Mouse (Mus musculus) liver, adult 2 months (tissue): Measurements from ENCODE around the gene Tcn2. TPM values are rescaled to one million over a fixed set of nuclear protein-coding genes. Genes with fewer than 3 reads are reported as not detected.
"Not testable (repeated sequence)": the region's sequence is repeated elsewhere in the genome, so short reads cannot be mapped to it uniquely, and the experiment has no call there.

ENCODE experiments used
- DNase-seq: peaks from one replicate; pipeline ENCODE4 v3.0.0-alpha.2; 2011; ENCODE audit warnings: low read depth, low spot score; ENCODE audit errors: extremely low read depth
- H3K27ac ChIP-seq: fragments of 200-500 bp; replicated peaks from 2 replicates; pipeline ENCODE4 v1.5.1; 2012; ENCODE audit warnings: low read depth, mild to moderate bottlenecking, control low read depth, inconsistent platforms, low read length; ENCODE audit not compliant: insufficient read depth
- H3K27me3 ChIP-seq: fragments of 200-500 bp; 2 replicates; pipeline ENCODE4 v1.6.1; 2012; ENCODE audit warnings: mild to moderate bottlenecking, moderate library complexity, low read length, inconsistent platforms; ENCODE audit not compliant: control insufficient read depth, insufficient read depth
- H3K36me3 ChIP-seq: fragments of 200-500 bp; 2 replicates; pipeline ENCODE4 v1.6.1; 2012; ENCODE audit warnings: low read length, inconsistent platforms; ENCODE audit not compliant: control insufficient read depth, insufficient read depth
- H3K4me1 ChIP-seq: fragments of 200-500 bp; 2 replicates; pipeline ENCODE4 v1.6.1; 2011; ENCODE audit warnings: low read length; ENCODE audit not compliant: control insufficient read depth, insufficient read depth
- H3K4me3 ChIP-seq: fragments of 200-500 bp; 2 replicates; pipeline ENCODE4 v1.5.1; 2011; ENCODE audit warnings: low read depth, mild to moderate bottlenecking, control low read depth, low read length, moderate library complexity; ENCODE audit not compliant: insufficient read depth
- H3K79me2 ChIP-seq: fragments of 200-500 bp; 2 replicates; pipeline ENCODE4 v1.6.1; 2012; ENCODE audit warnings: inconsistent platforms, mild to moderate bottlenecking, low read length, moderate library complexity; ENCODE audit not compliant: control insufficient read depth, insufficient read depth
- H3K9ac ChIP-seq: fragments of 200-500 bp; 2 replicates; pipeline ENCODE4 v1.6.1; 2012; ENCODE audit warnings: low read depth, mild to moderate bottlenecking, control low read depth, inconsistent platforms, low read length
- CTCF ChIP-seq: fragments of 200-500 bp; IDR thresholded peaks from 2 replicates; pipeline ENCODE4 v1.5.1; 2011; ENCODE audit warnings: low read depth, low read length, control low read depth
- POLR2A ChIP-seq: fragments of 200-500 bp; IDR thresholded peaks from 2 replicates; pipeline ENCODE4 v1.6.1; 2011; ENCODE audit warnings: low read length, control low read depth; ENCODE audit not compliant: insufficient read depth; ENCODE audit errors: extremely low read depth
- WGBS: fragments of 180-500 bp; shearing (Covaris S2); methylation state at CpG from one replicate; pipeline ENCODE4 v1.1.7; 2018; 5-methylcytosine and 5-hydroxymethylcytosine counted together
- polyA plus RNA-seq: library from polyadenylated mRNA; depleted of rRNA; stranded (reverse); fragments of >200 nt; gene quantifications from 2 replicates; pipeline ENCODE4 v1.2.3, GENCODE M21; 2012
- total RNA-seq: library from RNA; depleted of rRNA; stranded (reverse); fragments of >200 nt; gene quantifications from 2 replicates; pipeline ENCODE4 v1.2.3, GENCODE M21; 2014

The Tcn2 gene
- total and polyA plus RNA-seq, 2 experiments = 101 to 211 TPM

GRCm38 (mm10) chr11:3914109-3914840 lies 17.7 kb downstream of the Tcn2 start, which contains the start of gene Slc35e4:
Gene Slc35e4, minus strand, starts transcription at chr11:3914664.
- peak; percentile 61 for DNase-seq
- Histone ChIP-seq H3K4me1 (peaks cover 3% of the 10 kb centered on the region; the same call in 1 of the 2 replicates), H3K27me3 (peaks cover 5% of the 10 kb centered on the region), H3K27ac (no peak within 1 kb of the TSS), H3K79me2 (no peaks in the 10 kb centered on the region), H3K36me3 (peaks cover 3% of the 10 kb centered on the region; the same call in 1 of the 2 replicates), H3K9ac (peak within 1 kb of the TSS; percentile 32), H3K4me3 (peak within 1 kb of the TSS; percentile 58)
- no peak for TF ChIP-seq POLR2A
- peak; percentile 92 for TF ChIP-seq CTCF
- 2% methylated on average over 28 of the region's 28 CpGs for WGBS

DNA sequence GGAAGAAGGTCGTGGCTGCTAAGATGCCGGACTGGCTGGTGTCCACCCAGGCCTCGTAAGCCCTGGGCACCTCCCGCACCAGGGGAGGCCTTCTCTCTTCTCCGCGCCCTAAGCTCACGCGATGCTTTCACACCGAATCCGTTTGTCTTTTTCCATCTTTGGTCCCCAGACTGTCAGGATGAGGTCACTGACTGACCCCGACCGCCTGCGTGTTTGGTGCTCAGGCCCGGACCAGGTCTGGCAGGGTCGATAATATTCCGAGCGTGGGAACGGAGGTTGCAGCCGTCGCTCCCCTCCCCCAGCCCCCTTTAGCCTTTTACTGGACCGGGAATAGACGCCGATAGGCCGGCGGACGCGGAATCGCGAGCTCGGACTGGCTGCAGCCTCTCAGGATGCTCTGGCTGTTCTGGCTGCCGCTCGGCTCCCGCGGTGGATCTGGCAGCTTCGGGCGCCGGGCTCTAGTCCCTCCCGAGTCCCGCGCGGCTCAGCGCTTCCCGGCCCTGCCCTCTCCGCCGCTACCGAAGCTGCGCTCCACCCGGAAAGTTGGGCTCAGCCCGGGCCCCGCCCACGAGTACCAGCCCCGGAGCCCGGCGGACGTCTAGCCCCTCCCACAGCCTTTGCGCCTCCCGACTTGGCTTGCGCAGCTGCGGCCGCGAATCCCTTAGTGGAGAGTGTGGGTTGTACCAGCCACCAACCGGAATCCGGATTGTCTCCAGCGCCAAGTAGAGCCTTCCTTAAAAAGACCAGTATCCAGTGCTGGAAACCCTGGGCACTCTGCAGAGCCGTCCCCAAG lies 18.4 kb downstream of the Tcn2 start:
- Histone ChIP-seq H3K36me3 (no peaks in the 10 kb centered on the region), H3K27ac (no peak overlapping the region), H3K4me3 (peak overlapping the region; percentile 58), H3K9ac (peak overlapping the region; percentile 32), H3K4me1 (peaks cover 3% of the 10 kb centered on the region; the same call in 1 of the 2 replicates), H3K79me2 (no peaks in the 10 kb centered on the region), H3K27me3 (peaks cover 5% of the 10 kb centered on the region)
- peak; percentile 66 for DNase-seq
- TF ChIP-seq CTCF = no peak
- no peak for TF ChIP-seq POLR2A
- WGBS = 2% methylated on average over 65 of the region's 65 CpGs

DNA sequence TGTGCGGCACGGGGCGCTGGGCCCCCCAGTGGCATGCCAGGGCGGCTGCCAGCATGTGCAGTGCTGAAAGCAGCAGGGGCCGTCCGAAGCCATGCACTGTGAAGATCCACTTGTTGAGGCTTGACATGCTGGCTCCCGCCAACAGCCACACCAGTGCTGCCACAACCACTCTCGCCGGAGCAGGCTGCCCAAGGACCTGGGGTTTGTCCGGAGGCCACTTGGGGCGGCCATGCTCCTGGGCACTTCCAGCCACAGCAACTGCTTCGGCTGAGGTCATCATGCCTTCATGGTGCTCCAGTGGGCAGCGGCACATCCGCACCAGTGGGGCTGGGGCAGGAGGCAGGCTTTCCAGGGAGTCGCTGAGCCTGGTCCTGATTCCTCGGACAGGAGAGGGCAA lies 19.1 kb downstream of the Tcn2 start:
- Histone ChIP-seq H3K9ac (peak overlapping the region; percentile 32), H3K27ac (no peak overlapping the region), H3K4me1 (peaks cover 3% of the 10 kb centered on the region; the same call in 1 of the 2 replicates)

GRCm38 (mm10) chr11:3912100-3912874 lies 19.7 kb downstream of the Tcn2 start:
- H3K79me2 ChIP-seq = no peaks in the 10 kb centered on the region
- DNase-seq = no peak
- no peaks in the 10 kb centered on the region for H3K36me3 ChIP-seq
- H3K4me3 ChIP-seq = peak overlapping the region; percentile 58; the same call in 1 of the 2 replicates
- TF ChIP-seq POLR2A = no peak
- H3K27ac ChIP-seq = no peak overlapping the region
- WGBS = 60% methylated on average over 19 of the region's 19 CpGs
- peaks cover 5% of the 10 kb centered on the region for H3K27me3 ChIP-seq
- H3K9ac ChIP-seq = peak overlapping the region; percentile 32; the same call in 1 of the 2 replicates
- peaks cover 3% of the 10 kb centered on the region; the same call in 1 of the 2 replicates for H3K4me1 ChIP-seq

More for the DNA sequence above, 19.1 kb downstream of the Tcn2 start:
- 19% methylated on average over 16 of the region's 16 CpGs for whole genome bisulfite sequencing
- H3K79me2 ChIP-seq = no peaks in the 10 kb centered on the region
- H3K4me3 ChIP-seq = peak overlapping the region; percentile 58; the same call in 1 of the 2 replicates
- H3K27me3 ChIP-seq = peaks cover 5% of the 10 kb centered on the region
- DNase-seq = no peak
- H3K36me3 ChIP-seq = no peaks in the 10 kb centered on the region
- TF ChIP-seq POLR2A = no peak

DNA sequence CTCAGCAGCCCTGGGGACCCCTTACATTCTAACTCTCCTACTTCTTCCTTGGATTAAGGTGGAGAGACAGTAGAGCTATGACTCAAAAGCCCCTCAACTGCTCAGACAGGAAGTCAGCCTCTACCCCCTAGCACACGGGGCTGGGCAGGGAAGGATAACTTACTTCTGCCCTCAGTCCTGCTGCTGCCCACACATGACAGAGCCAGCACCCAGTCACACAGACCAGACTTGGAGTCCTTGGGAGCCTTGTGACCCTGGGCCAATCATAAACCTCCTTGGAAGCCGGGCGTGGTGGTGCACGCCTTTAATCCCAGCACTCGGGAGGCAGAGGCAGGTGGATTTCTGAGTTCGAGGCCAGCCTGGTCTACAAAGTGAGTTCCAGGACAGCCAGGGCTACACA lies 20.5 kb downstream of the Tcn2 start:
- H3K9ac ChIP-seq, H3K4me1 ChIP-seq, H3K4me3 ChIP-seq, H3K27me3 ChIP-seq, H3K27ac ChIP-seq, H3K36me3 ChIP-seq, H3K79me2 ChIP-seq, DNase-seq: not testable (repeated sequence)
- WGBS = 95% methylated on average over 6 of the region's 6 CpGs
